In genomic region chr1:120390336-120390735, GRCm38 (mm10) we compare ENCODE assay signal across 10 mouse cellular contexts. TPM values are rescaled to one million over a fixed set of nuclear protein-coding genes. Genes with fewer than 3 reads are reported as not detected.
DNase-seq lines count a peak whose midpoint lies in the region; ATAC-seq and TF ChIP-seq lines count a peak whose summit lies in the region.
"Had no signal": no experiment of that assay in that cellular context is flagged by ENCODE, and none has a peak within 500 bp of the region (broad histone marks: within the 10 kb centered on the region; RNA-seq: fewer than 3 reads in every experiment).

No protein-coding gene starts in this region.

- no peak for TF ChIP-seq CTCF in layer of hippocampus, adult 2 months (conservative IDR thresholded peaks at IDR 0.05)

- no peak for ATAC-seq in limb, embryonic 14.5 days (ENCODE audit: low FRiP score, low read depth)

- H3K4me3 ChIP-seq in limb, embryonic 14.5 days (replicated peaks; ENCODE audit: low read length) = no peak overlapping the region
- no peak overlapping the region for H3K4me3 ChIP-seq in layer of hippocampus, adult 2 months

- no peak overlapping the region for H3K9ac ChIP-seq in limb, embryonic 14.5 days (ENCODE audit: low read depth, low read length, severe bottlenecking)

- DNase-seq in kidney, adult 9 months = peak; percentile 18
- DNase-seq in kidney, adult 11 months = no peak
- DNase-seq in WW6 (ENCODE audit: low read depth, low spot score) = peak; percentile 43
- DNase-seq in embryo, embryonic 11 days = peak; percentile 91
- DNase-seq in limb, embryonic 14.5 days (ENCODE audit: low spot score) = peak; percentile 80
- peak; percentile 79 for DNase-seq in retina, embryonic 14.5 days (ENCODE audit: low spot score)
- DNase-seq in layer of hippocampus, adult 18-20 months (ENCODE audit: low spot score in 2 of 2) = no peak
- DNase-seq in layer of hippocampus, adult 2 months (ENCODE audit: low spot score in 2 of 2) = no peak

- no peak for TF ChIP-seq POLR2A in limb, embryonic 14.5 days (IDR thresholded peaks at IDR 0.05; ENCODE audit: borderline replicate concordance, extremely low read depth, insufficient read depth, insufficient read length)

- WGBS in limb, embryonic 14.5 days = 2% methylated on average over 10 of the region's 11 CpGs

- H3K27me3 ChIP-seq in limb, embryonic 14.5 days (ENCODE audit: control insufficient read depth, insufficient read depth, low read length) = no peaks in the 10 kb centered on the region

- H3K9me3 ChIP-seq in limb, embryonic 14.5 days (ENCODE audit: control insufficient read depth, low read length) = no peaks in the 10 kb centered on the region

- H3K4me1 ChIP-seq in limb, embryonic 14.5 days (ENCODE audit: control insufficient read depth, insufficient read depth, low read length) = no peaks in the 10 kb centered on the region

- no peak overlapping the region for H3K4me2 ChIP-seq in limb, embryonic 14.5 days (replicated peaks; ENCODE audit: low read depth, low read length, severe bottlenecking)

- H3K27ac ChIP-seq in limb, embryonic 14.5 days (replicated peaks; ENCODE audit: low read depth, low read length) = no peak overlapping the region
- H3K27ac ChIP-seq in layer of hippocampus, adult 2 months = no peak overlapping the region

- no peaks in the 10 kb centered on the region for H3K36me3 ChIP-seq in limb, embryonic 14.5 days (ENCODE audit: control insufficient read depth, insufficient read depth, low read length)

RNA-seq across cellular contexts. Expression of gene C1ql2, which starts 50.0 kb away (rescaled TPM):
- 0.03 and 0.05 TPM in 2 replicates for polyA plus RNA-seq in limb, embryonic 14.5 days (2012; rRNA removed)
- not detected in 2 replicates for polyA plus RNA-seq in limb, embryonic 14.5 days (2014; fragmentation: Nextera tagmentation; extraction: Ambion mirVana)
- 10 to 100 TPM; 84.8 to 98.6 TPM for total RNA-seq in layer of hippocampus, adult 18-20 months (2021)
- total RNA-seq in layer of hippocampus, adult 2 months (2021) = 10 to 100 TPM; 86.1 to 94.4 TPM
- total RNA-seq: liver, adult 2 months had no signal
- polyA plus RNA-seq: liver, adult 2 months; stomach, embryonic 14.5 days had no signal

Comparison
In these comparisons a context has a peak if more than half of its experiments do, and no peak if none do; other contexts are left out.
1. DNase-seq: peak in kidney, adult 9 months (single experiment), WW6 (single experiment), embryo, embryonic 11 days (single experiment), limb, embryonic 14.5 days (single experiment) and retina, embryonic 14.5 days (single experiment); none in kidney, adult 11 months (single experiment), layer of hippocampus, adult 18-20 months (0 of 2) and layer of hippocampus, adult 2 months (0 of 2).